Mouse (Mus musculus): ENCODE results near the gene Eva1a. TPM values are rescaled to one million over a fixed set of nuclear protein-coding genes. Genes with fewer than 3 reads are reported as not detected.

Gene Eva1a
- polyA plus RNA-seq, 1 experiment from 2014 or later = 2.7 TPM

GRCm38 (mm10) chr6:82083655-82084054 is 42.8 kb downstream of the Eva1a start:
- no peak for ATAC-seq (ENCODE audit: low FRiP score)
- Histone ChIP-seq H3K27me3 (ENCODE audit: control insufficient read depth, insufficient read depth, low read length) (no peaks in the 10 kb centered on the region), H3K27ac (ENCODE audit: low read depth, low read length) (no peak overlapping the region), H3K9me3 (ENCODE audit: control insufficient read depth, low read length) (no peaks in the 10 kb centered on the region; the same call in 1 of the 2 replicates), H3K4me1 (ENCODE audit: control insufficient read depth, insufficient read depth, low read length) (no peaks in the 10 kb centered on the region), H3K36me3 (ENCODE audit: control insufficient read depth, insufficient read depth, low read length) (no peaks in the 10 kb centered on the region), H3K4me3 (ENCODE audit: low read depth, low read length) (no peak overlapping the region), H3K9ac (ENCODE audit: low read length) (no peak overlapping the region), H3K4me2 (no peak overlapping the region)
- 75% methylated on average over 6 of the region's 6 CpGs for WGBS
- no peak for DNase-seq (ENCODE audit: low spot score, missing footprints)

- 85% methylated on average over 3 of the region's 3 CpGs for WGBS
- Histone ChIP-seq H3K9ac (ENCODE audit: low read length) (no peak overlapping the region), H3K27me3 (ENCODE audit: control insufficient read depth, insufficient read depth, low read length) (no peaks in the 10 kb centered on the region), H3K4me2 (no peak overlapping the region), H3K27ac (ENCODE audit: low read depth, low read length) (no peak overlapping the region), H3K4me1 (ENCODE audit: control insufficient read depth, insufficient read depth, low read length) (no peaks in the 10 kb centered on the region), H3K36me3 (ENCODE audit: control insufficient read depth, insufficient read depth, low read length) (no peaks in the 10 kb centered on the region), H3K9me3 (ENCODE audit: control insufficient read depth, low read length) (no peaks in the 10 kb centered on the region; the same call in 1 of the 2 replicates), H3K4me3 (ENCODE audit: low read depth, low read length) (no peak overlapping the region)
- DNase-seq (ENCODE audit: low spot score, missing footprints) = no peak
- ATAC-seq (ENCODE audit: low FRiP score) = no peak
These were observed 43.4 kb downstream of the Eva1a start for GRCm38 (mm10) chr6:82084235-82084634.

GRCm38 (mm10) chr6:82085313-82085908 is 44.6 kb downstream of the Eva1a start:
- Histone ChIP-seq H3K9ac (ENCODE audit: low read length) (no peak overlapping the region), H3K36me3 (ENCODE audit: control insufficient read depth, insufficient read depth, low read length) (no peaks in the 10 kb centered on the region), H3K4me1 (ENCODE audit: control insufficient read depth, insufficient read depth, low read length) (no peaks in the 10 kb centered on the region), H3K27ac (ENCODE audit: low read depth, low read length) (no peak overlapping the region), H3K4me2 (no peak overlapping the region), H3K27me3 (ENCODE audit: control insufficient read depth, insufficient read depth, low read length) (no peaks in the 10 kb centered on the region), H3K4me3 (ENCODE audit: low read depth, low read length) (no peak overlapping the region), H3K9me3 (ENCODE audit: control insufficient read depth, low read length) (no peaks in the 10 kb centered on the region; the same call in 1 of the 2 replicates)
- no peak for ATAC-seq (ENCODE audit: low FRiP score)
- WGBS = 85% methylated on average over 8 of the region's 8 CpGs
- no peak for DNase-seq (ENCODE audit: low spot score, missing footprints)

DNA sequence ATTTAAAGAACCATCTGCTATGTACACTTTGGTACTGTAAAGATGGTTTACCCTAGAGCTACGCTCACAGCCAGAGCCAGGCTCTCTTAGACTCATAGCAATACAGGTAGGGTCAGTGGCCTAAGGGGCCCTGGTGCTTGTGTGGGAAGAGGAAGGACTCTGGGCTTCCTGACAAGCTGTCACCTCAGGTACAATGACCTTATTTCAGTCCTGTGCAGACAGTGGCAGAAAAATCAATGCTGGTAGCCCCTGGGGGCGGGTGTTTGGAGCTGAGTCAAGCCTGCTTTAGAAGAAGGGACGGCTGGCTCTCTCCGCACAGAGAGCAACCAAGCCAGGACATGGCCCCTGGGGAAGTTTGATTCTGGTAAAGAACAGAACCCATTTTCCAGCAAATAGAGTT is 47.3 kb downstream of the Eva1a start:
- H3K4me2 ChIP-seq = no peak overlapping the region
- H3K27ac ChIP-seq (ENCODE audit: low read depth, low read length) = no peak overlapping the region
- DNase-seq (ENCODE audit: low spot score, missing footprints) (no peak), ATAC-seq (ENCODE audit: low FRiP score) (no peak)
- H3K36me3 ChIP-seq (ENCODE audit: control insufficient read depth, insufficient read depth, low read length) = no peaks in the 10 kb centered on the region
- no peak overlapping the region for H3K4me3 ChIP-seq (ENCODE audit: low read depth, low read length)
- H3K9me3 ChIP-seq (ENCODE audit: control insufficient read depth, low read length) = no peaks in the 10 kb centered on the region
- H3K27me3 ChIP-seq (ENCODE audit: control insufficient read depth, insufficient read depth, low read length) = peaks cover 2% of the 10 kb centered on the region; the same call in 1 of the 2 replicates
- WGBS = 83% methylated on average over 4 of the region's 4 CpGs
- no peak overlapping the region for H3K9ac ChIP-seq (ENCODE audit: low read length)
- 0 out of 2 replicates have a peak, but pooled peaks cover 3% of the 10 kb centered on the region for H3K4me1 ChIP-seq (ENCODE audit: control insufficient read depth, insufficient read depth, low read length)

GRCm38 (mm10) chr6:82091773-82092172 is 50.9 kb downstream of the Eva1a start:
- no peak overlapping the region for H3K27ac ChIP-seq (ENCODE audit: low read depth, low read length)
- peak; percentile 63 for ATAC-seq (ENCODE audit: low FRiP score)

GRCm38 (mm10) chr6:82097705-82098104 is 56.9 kb downstream of the Eva1a start:
- peaks cover 5% of the 10 kb centered on the region; the same call in 1 of the 2 replicates for H3K27me3 ChIP-seq (ENCODE audit: control insufficient read depth, insufficient read depth, low read length)

More at GRCm38 (mm10) chr6:82091773-82092172, 50.9 kb downstream of the Eva1a start:
- peak; percentile 94 for DNase-seq (ENCODE audit: low spot score, missing footprints)
- peak overlapping the region; percentile 13 for H3K9ac ChIP-seq (ENCODE audit: low read length)
- H3K36me3 ChIP-seq (ENCODE audit: control insufficient read depth, insufficient read depth, low read length) = no peaks in the 10 kb centered on the region
- 0 out of 2 replicates have a peak, but pooled peaks cover 3% of the 10 kb centered on the region for H3K4me1 ChIP-seq (ENCODE audit: control insufficient read depth, insufficient read depth, low read length)
- H3K4me2 ChIP-seq = peak overlapping the region; percentile 44
- peaks cover 5% of the 10 kb centered on the region; the same call in 1 of the 2 replicates for H3K27me3 ChIP-seq (ENCODE audit: control insufficient read depth, insufficient read depth, low read length)
- no peaks in the 10 kb centered on the region for H3K9me3 ChIP-seq (ENCODE audit: control insufficient read depth, low read length)
- peak overlapping the region; percentile 19 for H3K4me3 ChIP-seq (ENCODE audit: low read depth, low read length)
- WGBS = under 1% methylated on average over 28 of the region's 28 CpGs

DNA sequence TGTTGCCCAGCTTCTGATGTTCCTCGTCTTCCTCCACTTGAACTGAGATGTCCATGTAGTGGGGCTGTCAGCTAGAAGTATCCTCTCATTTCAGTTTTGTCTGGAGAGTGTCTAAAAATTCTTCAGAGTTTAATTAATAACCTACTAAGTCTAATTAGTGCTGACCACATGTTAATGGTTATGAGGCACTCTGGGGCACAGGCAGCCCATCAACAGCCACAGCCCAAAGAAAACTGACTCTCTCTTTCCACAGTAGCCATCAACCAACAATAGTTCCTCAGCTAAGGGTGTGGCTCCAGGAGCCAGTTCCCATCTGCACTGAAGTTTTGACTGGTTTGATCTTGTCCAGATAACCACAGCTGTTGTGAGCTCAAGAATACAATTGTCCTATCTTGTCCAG is 57.6 kb downstream of the Eva1a start:
- ATAC-seq (ENCODE audit: low FRiP score) = no peak
- Histone ChIP-seq H3K4me2 (no peak overlapping the region), H3K4me1 (ENCODE audit: control insufficient read depth, insufficient read depth, low read length) (no peaks in the 10 kb centered on the region), H3K9me3 (ENCODE audit: control insufficient read depth, low read length) (no peaks in the 10 kb centered on the region), H3K4me3 (ENCODE audit: low read depth, low read length) (no peak overlapping the region), H3K9ac (ENCODE audit: low read length) (no peak overlapping the region), H3K36me3 (ENCODE audit: control insufficient read depth, insufficient read depth, low read length) (no peaks in the 10 kb centered on the region), H3K27me3 (ENCODE audit: control insufficient read depth, insufficient read depth, low read length) (no peaks in the 10 kb centered on the region; the same call in 1 of the 2 replicates), H3K27ac (ENCODE audit: low read depth, low read length) (no peak overlapping the region)
- DNase-seq (ENCODE audit: low spot score, missing footprints) = no peak
- WGBS = 81% methylated on average over 1 of the region's 1 CpGs

More at GRCm38 (mm10) chr6:82097705-82098104, 56.9 kb downstream of the Eva1a start:
- no peak overlapping the region for H3K9ac ChIP-seq (ENCODE audit: low read length)
- no peaks in the 10 kb centered on the region for H3K36me3 ChIP-seq (ENCODE audit: control insufficient read depth, insufficient read depth, low read length)
- DNase-seq (ENCODE audit: low spot score, missing footprints) (no peak), ATAC-seq (ENCODE audit: low FRiP score) (no peak)
- no peak overlapping the region for H3K4me3 ChIP-seq (ENCODE audit: low read depth, low read length)
- no peak overlapping the region for H3K27ac ChIP-seq (ENCODE audit: low read depth, low read length)
- no peaks in the 10 kb centered on the region for H3K4me1 ChIP-seq (ENCODE audit: control insufficient read depth, insufficient read depth, low read length)
- no peak overlapping the region for H3K4me2 ChIP-seq
- no peaks in the 10 kb centered on the region for H3K9me3 ChIP-seq (ENCODE audit: control insufficient read depth, low read length)
- 92% methylated on average over 1 of the region's 1 CpGs for WGBS

GRCm38 (mm10) chr6:82110473-82110872 is 69.6 kb downstream of the Eva1a start:
- H3K36me3 ChIP-seq (ENCODE audit: control insufficient read depth, insufficient read depth, low read length) = no peaks in the 10 kb centered on the region
- WGBS = 91% methylated on average over 7 of the region's 7 CpGs
- no peak overlapping the region for H3K4me2 ChIP-seq
- H3K4me1 ChIP-seq (ENCODE audit: control insufficient read depth, insufficient read depth, low read length) = no peaks in the 10 kb centered on the region
- H3K9ac ChIP-seq (ENCODE audit: low read length) = no peak overlapping the region
- H3K4me3 ChIP-seq (ENCODE audit: low read depth, low read length) = no peak overlapping the region
- no peak overlapping the region for H3K27ac ChIP-seq (ENCODE audit: low read depth, low read length)
- ATAC-seq (ENCODE audit: low FRiP score) (no peak), DNase-seq (ENCODE audit: low spot score, missing footprints) (no peak)
- H3K9me3 ChIP-seq (ENCODE audit: control insufficient read depth, low read length) = no peaks in the 10 kb centered on the region
- no peaks in the 10 kb centered on the region for H3K27me3 ChIP-seq (ENCODE audit: control insufficient read depth, insufficient read depth, low read length)

- DNase-seq (ENCODE audit: low spot score, missing footprints) (peak; percentile 10), ATAC-seq (ENCODE audit: low FRiP score) (no peak)
- H3K9me3 ChIP-seq (ENCODE audit: control insufficient read depth, low read length) = no peaks in the 10 kb centered on the region
- H3K4me3 ChIP-seq (ENCODE audit: low read depth, low read length) = no peak overlapping the region
- no peak overlapping the region for H3K27ac ChIP-seq (ENCODE audit: low read depth, low read length)
- no peaks in the 10 kb centered on the region for H3K27me3 ChIP-seq (ENCODE audit: control insufficient read depth, insufficient read depth, low read length)
- H3K36me3 ChIP-seq (ENCODE audit: control insufficient read depth, insufficient read depth, low read length) = no peaks in the 10 kb centered on the region
- H3K4me2 ChIP-seq = no peak overlapping the region
- WGBS = 88% methylated on average over 1 of the region's 1 CpGs
- no peaks in the 10 kb centered on the region for H3K4me1 ChIP-seq (ENCODE audit: control insufficient read depth, insufficient read depth, low read length)
- no peak overlapping the region for H3K9ac ChIP-seq (ENCODE audit: low read length)
These were observed 70.3 kb downstream of the Eva1a start for GRCm38 (mm10) chr6:82111111-82111510.
